Mouse (Mus musculus): ENCODE measurements around the gene Olfr39.

GRCm38 (mm10) chr9:20335994-20336393 lies 53.8 kb downstream of the Olfr39 start, which contains the start of gene Olfr18:
- TF ChIP-seq HCFC1 (IDR thresholded peaks at IDR 0.05; ENCODE audit: borderline replicate concordance, insufficient read depth, low read length) (no peak), MAFK (IDR thresholded peaks at IDR 0.05; ENCODE audit: insufficient read depth, low read depth, low read length) (no peak), CHD2 (IDR thresholded peaks at IDR 0.05; ENCODE audit: low read depth, low read length) (no peak)
